ENCODE assay signal across 10 mouse cellular contexts in the genomic region with DNA sequence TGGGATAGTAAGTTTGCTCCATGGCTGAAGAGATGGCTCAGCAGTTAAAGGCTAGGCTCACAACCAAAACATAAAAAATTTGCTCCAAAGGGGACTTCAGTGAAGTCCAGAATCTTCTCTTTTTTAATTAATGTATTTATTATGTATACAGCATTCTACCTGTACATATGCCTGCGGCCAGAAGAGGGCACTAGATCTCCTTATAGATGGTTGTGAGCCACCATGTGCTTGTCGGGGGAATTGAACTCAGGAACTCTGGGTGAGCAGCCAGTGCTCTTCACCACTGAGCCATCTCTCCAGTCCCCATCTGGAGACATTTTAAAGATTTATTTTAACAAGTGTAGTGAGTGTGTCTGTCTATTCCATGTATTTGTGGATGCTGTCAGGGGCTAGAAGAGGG. TPM values are rescaled to one million over a fixed set of nuclear protein-coding genes. Genes with fewer than 3 reads are reported as not detected.
DNase-seq lines count a peak whose midpoint lies in the region; ATAC-seq and TF ChIP-seq lines count a peak whose summit lies in the region.
"Had no signal": no experiment of that assay in that cellular context is flagged by ENCODE, and none has a peak within 500 bp of the region (broad histone marks: within the 10 kb centered on the region; RNA-seq: fewer than 3 reads in every experiment).

No protein-coding gene starts in this region.

- peak; percentile 28 for DNase-seq in thymus, postnatal 0 days (ENCODE audit: low spot score)
- DNase-seq in thymus, postnatal 36 days: no peak
- peak; percentile 23 for DNase-seq in c-Kit-positive CD71-positive TER-119-negative erythroid progenitor cells, embryonic 14.5 days (ENCODE audit: low read depth)
- no peak for DNase-seq in ovary, adult 18-20 months (ENCODE audit: low spot score)
- DNase-seq: adrenal gland, adult 2 months had no signal

- H3K27ac ChIP-seq in intestine, postnatal 0 days (ENCODE audit: low read depth, low read length): no peak overlapping the region
- no peak overlapping the region for H3K27ac ChIP-seq in intestine, embryonic 16.5 days (ENCODE audit: low read length)
- no peak overlapping the region for H3K27ac ChIP-seq in kidney, embryonic 15.5 days
- H3K27ac ChIP-seq: stomach, embryonic 15.5 days had no signal

- H3K4me1 ChIP-seq in intestine, postnatal 0 days (replicated peaks; ENCODE audit: control insufficient read depth, insufficient read depth, low read length): no peaks in the 10 kb centered on the region; the same call in 1 of the 2 replicates
- H3K4me1 ChIP-seq in intestine, embryonic 16.5 days (ENCODE audit: control insufficient read depth, insufficient read depth, low read length): peaks cover 5% of the 10 kb centered on the region
- 0 out of 2 replicates have a peak, but pooled peaks cover 13% of the 10 kb centered on the region for H3K4me1 ChIP-seq in kidney, embryonic 15.5 days

- H3K9ac ChIP-seq in intestine, postnatal 0 days (ENCODE audit: low read depth, low read length): no peak overlapping the region
- H3K9ac ChIP-seq in intestine, embryonic 16.5 days (ENCODE audit: low read depth, low read length): no peak overlapping the region
- no peak overlapping the region for H3K9ac ChIP-seq in kidney, embryonic 15.5 days
- H3K9ac ChIP-seq: stomach, embryonic 15.5 days had no signal

- no peak overlapping the region for H3K4me3 ChIP-seq in intestine, postnatal 0 days (ENCODE audit: low read depth, low read length)
- H3K4me3 ChIP-seq in intestine, embryonic 16.5 days (ENCODE audit: low read length): no peak overlapping the region
- H3K4me3 ChIP-seq in kidney, embryonic 15.5 days (replicated peaks): no peak overlapping the region
- H3K4me3 ChIP-seq: stomach, embryonic 15.5 days had no signal

- TF ChIP-seq CTCF in intestine, postnatal 0 days (IDR thresholded peaks at IDR 0.05; ENCODE audit: low read depth): peak; percentile 64

- H3K27me3 ChIP-seq in intestine, postnatal 0 days (replicated peaks; ENCODE audit: control insufficient read depth, insufficient read depth, low read length): no peaks in the 10 kb centered on the region
- H3K27me3 ChIP-seq in intestine, embryonic 16.5 days (replicated peaks; ENCODE audit: control insufficient read depth, insufficient read depth, low read length): no peaks in the 10 kb centered on the region
- H3K27me3 ChIP-seq in kidney, embryonic 15.5 days: no peaks in the 10 kb centered on the region
- H3K27me3 ChIP-seq: stomach, embryonic 15.5 days had no signal

- H3K4me2 ChIP-seq in intestine, postnatal 0 days (replicated peaks; ENCODE audit: low read depth): no peak overlapping the region
- H3K4me2 ChIP-seq in intestine, embryonic 16.5 days (ENCODE audit: low read depth, low read length): no peak overlapping the region
- H3K4me2 ChIP-seq in kidney, embryonic 15.5 days: no peak overlapping the region
- H3K4me2 ChIP-seq: stomach, embryonic 15.5 days had no signal

- H3K36me3 ChIP-seq in intestine, postnatal 0 days (ENCODE audit: control insufficient read depth, insufficient read depth): no peaks in the 10 kb centered on the region
- H3K36me3 ChIP-seq in intestine, embryonic 16.5 days (ENCODE audit: control insufficient read depth, insufficient read depth, low read length): no peaks in the 10 kb centered on the region
- peaks cover 8% of the 10 kb centered on the region; the same call in 1 of the 2 replicates for H3K36me3 ChIP-seq in kidney, embryonic 15.5 days
- H3K36me3 ChIP-seq: stomach, embryonic 15.5 days had no signal

- WGBS in intestine, postnatal 0 days: 80% methylated on average over 2 of the region's 2 CpGs
- WGBS in intestine, embryonic 16.5 days: 67% methylated on average over 2 of the region's 2 CpGs
- 74% methylated on average over 2 of the region's 2 CpGs for WGBS in kidney, embryonic 15.5 days

- ATAC-seq in intestine, postnatal 0 days: no peak
- ATAC-seq in intestine, embryonic 16.5 days: no peak
- no peak for ATAC-seq in kidney, embryonic 15.5 days (replicated peaks; ENCODE audit: low FRiP score)

- H3K9me3 ChIP-seq in intestine, postnatal 0 days (ENCODE audit: control insufficient read depth): no peaks in the 10 kb centered on the region
- no peaks in the 10 kb centered on the region for H3K9me3 ChIP-seq in intestine, embryonic 16.5 days (ENCODE audit: control insufficient read depth, low read length)
- H3K9me3 ChIP-seq in kidney, embryonic 15.5 days (replicated peaks): no peaks in the 10 kb centered on the region
- H3K9me3 ChIP-seq: stomach, embryonic 15.5 days had no signal

RNA-seq across cellular contexts. Expression of gene Plekhg4, which starts 6.0 kb away (rescaled TPM):
- 0.13 and 0.20 TPM in 2 replicates for polyA plus RNA-seq in intestine, postnatal 0 days (2015; fragmentation: Nextera tagmentation; extraction: Ambion mirVana)
- polyA plus RNA-seq in intestine, embryonic 16.5 days (2015; fragmentation: Nextera tagmentation; extraction: Ambion mirVana): 0.06 and 0.15 TPM in 2 replicates
- 0.09 and 0.21 TPM in 2 replicates for polyA plus RNA-seq in thymus, postnatal 0 days (2015; fragmentation: Nextera tagmentation; extraction: Ambion mirVana)
- polyA plus RNA-seq in kidney, embryonic 15.5 days (2015; fragmentation: Nextera tagmentation; extraction: Ambion mirVana): 0.39 and 0.50 TPM in 2 replicates
- polyA plus RNA-seq: liver, embryonic 16.5 days had no signal

RNA-seq across cellular contexts. Expression of gene Slc9a5, which starts 18.5 kb away (rescaled TPM):
- 0.31 and 0.40 TPM in 2 replicates for polyA plus RNA-seq in intestine, postnatal 0 days (2015; fragmentation: Nextera tagmentation; extraction: Ambion mirVana)
- 0.93 and 1.1 TPM in 2 replicates for polyA plus RNA-seq in intestine, embryonic 16.5 days (2015; fragmentation: Nextera tagmentation; extraction: Ambion mirVana)
- polyA plus RNA-seq in thymus, postnatal 0 days (2015; fragmentation: Nextera tagmentation; extraction: Ambion mirVana): 0.48 and 0.60 TPM in 2 replicates
- polyA plus RNA-seq in kidney, embryonic 15.5 days (2015; fragmentation: Nextera tagmentation; extraction: Ambion mirVana): 2.5 and 2.9 TPM in 2 replicates

RNA-seq across cellular contexts. Expression of gene Fhod1, which starts 19.4 kb away (rescaled TPM):
- 1.3 and 1.6 TPM in 2 replicates for polyA plus RNA-seq in intestine, postnatal 0 days (2015; fragmentation: Nextera tagmentation; extraction: Ambion mirVana)
- polyA plus RNA-seq in intestine, embryonic 16.5 days (2015; fragmentation: Nextera tagmentation; extraction: Ambion mirVana): 1.4 and 1.8 TPM in 2 replicates
- 0.85 and 1.1 TPM in 2 replicates for polyA plus RNA-seq in thymus, postnatal 0 days (2015; fragmentation: Nextera tagmentation; extraction: Ambion mirVana)
- 3.5 TPM in 2 replicates for polyA plus RNA-seq in kidney, embryonic 15.5 days (2015; fragmentation: Nextera tagmentation; extraction: Ambion mirVana)

RNA-seq across cellular contexts. Expression of gene Tmem208, which starts 41.0 kb away (rescaled TPM):
- 167 and 184 TPM in 2 replicates for polyA plus RNA-seq in intestine, postnatal 0 days (2015; fragmentation: Nextera tagmentation; extraction: Ambion mirVana)
- 141 and 142 TPM in 2 replicates for polyA plus RNA-seq in intestine, embryonic 16.5 days (2015; fragmentation: Nextera tagmentation; extraction: Ambion mirVana)
- polyA plus RNA-seq in thymus, postnatal 0 days (2015; fragmentation: Nextera tagmentation; extraction: Ambion mirVana): 145 and 149 TPM in 2 replicates
- 119 and 125 TPM in 2 replicates for polyA plus RNA-seq in kidney, embryonic 15.5 days (2015; fragmentation: Nextera tagmentation; extraction: Ambion mirVana)

RNA-seq across cellular contexts. Expression of gene Lrrc29, which starts 41.0 kb away (rescaled TPM):
- 3.8 and 3.9 TPM in 2 replicates for polyA plus RNA-seq in intestine, postnatal 0 days (2015; fragmentation: Nextera tagmentation; extraction: Ambion mirVana)
- 1.5 and 1.8 TPM in 2 replicates for polyA plus RNA-seq in intestine, embryonic 16.5 days (2015; fragmentation: Nextera tagmentation; extraction: Ambion mirVana)
- polyA plus RNA-seq in thymus, postnatal 0 days (2015; fragmentation: Nextera tagmentation; extraction: Ambion mirVana): 2.1 and 4.3 TPM in 2 replicates
- polyA plus RNA-seq in kidney, embryonic 15.5 days (2015; fragmentation: Nextera tagmentation; extraction: Ambion mirVana): 2.2 and 2.6 TPM in 2 replicates

Comparison
In these comparisons a context has a peak if more than half of its experiments do, and no peak if none do; other contexts are left out.
1. DNase-seq: peak in thymus, postnatal 0 days (single experiment) and c-Kit-positive CD71-positive TER-119-negative erythroid progenitor cells, embryonic 14.5 days (single experiment); none in thymus, postnatal 36 days (0 of 2) and ovary, adult 18-20 months (single experiment).